Mouse (Mus musculus) liver, embryonic 15.5 days (tissue): ENCODE data around the gene Kcnq5. TPM values are rescaled to one million over a fixed set of nuclear protein-coding genes. Genes with fewer than 3 reads are reported as not detected.

Experiments
- ATAC-seq: fragments of 200-750 bp; cut with Nextera tagmentation; 2 replicates; pipeline ENCODE4 v1.8.0; 2017; ENCODE audit warnings: moderate number of reproducible peaks, mild to moderate bottlenecking, moderate library complexity; ENCODE audit not compliant: insufficient read depth
- H3K27ac ChIP-seq: fragments of 300-500 bp; sonication (generic); replicated peaks from 2 replicates; pipeline ENCODE4 v1.5.1; 2015; ENCODE audit warnings: mild to moderate bottlenecking, inconsistent platforms
- H3K27me3 ChIP-seq: fragments of 300-500 bp; sonication (generic); 2 replicates; pipeline ENCODE4 v1.6.1; 2015; ENCODE audit warnings: mild to moderate bottlenecking, inconsistent platforms
- H3K36me3 ChIP-seq: fragments of 300-500 bp; sonication (generic); replicated peaks from 2 replicates; pipeline ENCODE4 v1.6.1; 2015; ENCODE audit warnings: moderate library complexity, mild to moderate bottlenecking, inconsistent platforms
- H3K4me1 ChIP-seq: fragments of 300-500 bp; sonication (generic); replicated peaks from 2 replicates; pipeline ENCODE4 v1.6.1; 2015; ENCODE audit warnings: inconsistent platforms
- H3K4me2 ChIP-seq: fragments of 300-500 bp; sonication (generic); 2 replicates; pipeline ENCODE4 v1.6.1; 2015; ENCODE audit warnings: moderate library complexity, mild to moderate bottlenecking, inconsistent platforms
- H3K4me3 ChIP-seq: fragments of 300-500 bp; sonication (generic); replicated peaks from 2 replicates; pipeline ENCODE4 v1.5.1; 2015; ENCODE audit warnings: mild to moderate bottlenecking, inconsistent platforms
- H3K9ac ChIP-seq: fragments of 300-500 bp; sonication (generic); 2 replicates; pipeline ENCODE4 v1.6.1; 2015; ENCODE audit warnings: moderate library complexity, mild to moderate bottlenecking, inconsistent platforms
- H3K9me3 ChIP-seq: fragments of 300-500 bp; sonication (generic); replicated peaks from 2 replicates; pipeline ENCODE4 v1.6.1; 2016; ENCODE audit warnings: inconsistent platforms
- WGBS: fragments of 180-500 bp; shearing (Covaris S2); methylation state at CpG from one replicate; pipeline ENCODE4 v1.1.7; 2015; ENCODE audit warnings: mixed read lengths; ENCODE audit not compliant: insufficient replicate concordance; 5-methylcytosine and 5-hydroxymethylcytosine counted together
- polyA plus RNA-seq: library from polyadenylated mRNA; unstranded; fragments of >200 nt; fragmentation: Nextera tagmentation; extraction: Ambion mirVana; gene quantifications from 2 replicates; pipeline ENCODE4 v1.2.1, GENCODE M21; 2015

Gene Kcnq5
- polyA plus RNA-seq, 1 experiment from 2014 or later: 0.10 TPM

DNA sequence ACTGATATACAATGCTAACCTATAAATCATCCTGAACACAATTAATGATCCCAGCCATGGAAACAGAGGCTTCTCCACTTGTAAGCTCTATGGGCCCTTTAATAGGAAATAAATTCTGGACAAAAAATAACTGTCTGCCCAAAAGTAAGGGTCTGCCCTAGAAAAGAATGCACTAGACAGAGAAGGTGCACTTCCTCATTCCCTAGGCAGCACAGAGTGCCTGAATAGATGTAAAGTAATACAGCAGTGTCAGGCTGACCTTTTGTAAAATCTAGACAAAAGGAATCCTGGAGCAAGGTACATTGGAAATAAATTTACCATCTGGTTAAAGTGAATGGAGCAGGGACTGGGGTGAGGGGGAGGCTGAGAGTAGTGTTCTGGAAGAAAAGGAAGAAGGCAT lies 417.8 kb downstream of the Kcnq5 start:
- H3K9me3 ChIP-seq: no peaks in the 10 kb centered on the region
- ATAC-seq: no peak

GRCm38 (mm10) chr1:21539486-21539885 lies 422.3 kb downstream of the Kcnq5 start:
- Histone ChIP-seq H3K4me1 (no peaks in the 10 kb centered on the region), H3K27me3 (no peaks in the 10 kb centered on the region), H3K9ac (no peak overlapping the region), H3K27ac (no peak overlapping the region), H3K4me3 (no peak overlapping the region), H3K9me3 (no peaks in the 10 kb centered on the region), H3K36me3 (no peaks in the 10 kb centered on the region), H3K4me2 (no peak overlapping the region)
- WGBS: 52% methylated on average over 2 of the region's 2 CpGs
- no peak for ATAC-seq

More for the DNA sequence above, 417.8 kb downstream of the Kcnq5 start:
- H3K9ac ChIP-seq: no peak overlapping the region
- H3K4me3 ChIP-seq: no peak overlapping the region
- no peak overlapping the region for H3K27ac ChIP-seq
- no peaks in the 10 kb centered on the region for H3K36me3 ChIP-seq
- no peaks in the 10 kb centered on the region for H3K27me3 ChIP-seq
- no peaks in the 10 kb centered on the region for H3K4me1 ChIP-seq
- no peak overlapping the region for H3K4me2 ChIP-seq

DNA sequence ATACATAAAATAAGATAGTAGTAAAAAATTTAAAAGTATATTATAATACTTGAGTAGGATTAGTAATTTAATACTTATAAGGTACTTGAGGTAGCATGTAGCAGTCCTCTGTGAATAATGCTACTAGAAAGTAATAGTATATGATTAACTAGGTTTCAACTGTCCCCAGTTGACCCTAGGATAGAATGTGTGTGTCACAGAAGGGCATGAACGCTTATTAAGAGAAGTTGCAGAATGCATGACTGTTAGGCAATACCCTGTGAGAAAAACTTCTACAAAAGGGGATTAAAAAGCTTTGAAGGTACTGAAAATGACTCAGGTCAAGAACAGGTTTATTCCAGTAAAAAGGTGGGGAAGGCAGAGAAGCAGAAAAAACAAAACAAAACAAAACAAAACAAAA lies 430.9 kb downstream of the Kcnq5 start:
- Histone ChIP-seq H3K36me3 (no peaks in the 10 kb centered on the region), H3K4me1 (no peaks in the 10 kb centered on the region), H3K9me3 (no peaks in the 10 kb centered on the region), H3K4me2 (no peak overlapping the region), H3K4me3 (no peak overlapping the region), H3K27me3 (no peaks in the 10 kb centered on the region), H3K9ac (no peak overlapping the region), H3K27ac (no peak overlapping the region)
- no peak for ATAC-seq
- WGBS: 25% methylated on average over 1 of the region's 1 CpGs

GRCm38 (mm10) chr1:21521995-21522394 lies 439.7 kb downstream of the Kcnq5 start:
- Histone ChIP-seq H3K4me2 (no peak overlapping the region), H3K4me3 (no peak overlapping the region), H3K9me3 (no peaks in the 10 kb centered on the region), H3K9ac (no peak overlapping the region), H3K4me1 (no peaks in the 10 kb centered on the region), H3K27ac (no peak overlapping the region), H3K36me3 (no peaks in the 10 kb centered on the region), H3K27me3 (no peaks in the 10 kb centered on the region)
- no peak for ATAC-seq
- 60% methylated on average over 10 of the region's 10 CpGs for WGBS

DNA sequence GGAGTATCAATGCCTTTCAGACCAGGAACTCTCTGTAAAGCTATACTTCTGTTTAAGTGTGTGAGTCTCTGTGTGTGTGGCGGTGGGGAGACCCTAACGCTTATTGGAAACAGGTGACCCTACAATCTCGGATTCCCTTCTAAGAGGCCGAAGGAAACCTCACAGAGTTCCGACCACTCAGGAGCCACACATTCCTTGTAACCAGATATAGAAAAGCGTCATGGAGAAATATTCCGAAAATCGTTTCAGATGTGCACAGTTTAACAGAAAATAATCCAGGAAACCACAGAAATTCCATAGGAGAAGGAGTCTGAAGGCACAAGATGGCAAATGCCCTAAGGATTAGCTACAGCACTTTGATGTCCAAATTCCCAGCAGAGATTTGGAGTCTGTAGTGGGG lies 440.3 kb downstream of the Kcnq5 start:
- Histone ChIP-seq H3K4me3 (no peak overlapping the region), H3K36me3 (no peaks in the 10 kb centered on the region), H3K27ac (no peak overlapping the region), H3K9me3 (no peaks in the 10 kb centered on the region), H3K9ac (no peak overlapping the region), H3K4me2 (no peak overlapping the region), H3K27me3 (no peaks in the 10 kb centered on the region), H3K4me1 (no peaks in the 10 kb centered on the region)
- ATAC-seq: no peak
- WGBS: 68% methylated on average over 8 of the region's 8 CpGs

- WGBS: 59% methylated on average over 10 of the region's 10 CpGs
- no peaks in the 10 kb centered on the region for H3K4me1 ChIP-seq
Observed at GRCm38 (mm10) chr1:21520116-21520645, 441.6 kb downstream of the Kcnq5 start.

DNA sequence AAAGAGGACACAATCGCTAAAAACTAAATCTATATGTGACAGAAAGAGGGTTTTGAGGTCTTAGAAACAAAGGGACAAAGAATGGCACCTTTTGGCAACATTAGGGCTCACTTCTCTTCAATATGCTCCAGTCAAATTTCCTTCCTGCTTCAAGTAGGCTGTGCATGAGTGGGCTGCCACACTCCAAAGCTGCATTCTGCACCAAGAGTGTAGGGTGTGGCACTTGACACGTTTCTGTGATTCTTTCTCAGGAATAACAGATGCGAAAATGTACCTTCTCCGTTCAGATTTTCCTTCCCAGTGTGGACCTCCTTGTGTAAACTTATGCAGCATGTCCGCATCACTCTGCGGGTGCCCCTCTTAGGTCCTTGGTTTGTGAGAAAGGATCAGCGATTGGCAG lies 455.1 kb downstream of the Kcnq5 start:
- 61% methylated on average over 7 of the region's 7 CpGs for WGBS
- Histone ChIP-seq H3K27me3 (no peaks in the 10 kb centered on the region), H3K4me2 (no peak overlapping the region), H3K4me1 (no peaks in the 10 kb centered on the region), H3K4me3 (no peak overlapping the region), H3K27ac (no peak overlapping the region), H3K9ac (no peak overlapping the region), H3K36me3 (no peaks in the 10 kb centered on the region), H3K9me3 (no peaks in the 10 kb centered on the region)
- no peak for ATAC-seq

More at GRCm38 (mm10) chr1:21520116-21520645, 441.6 kb downstream of the Kcnq5 start:
- Histone ChIP-seq H3K4me2 (no peak overlapping the region), H3K36me3 (no peaks in the 10 kb centered on the region), H3K27me3 (no peaks in the 10 kb centered on the region), H3K4me3 (no peak overlapping the region), H3K27ac (no peak overlapping the region), H3K9ac (no peak overlapping the region), H3K9me3 (no peaks in the 10 kb centered on the region)
- ATAC-seq: no peak

DNA sequence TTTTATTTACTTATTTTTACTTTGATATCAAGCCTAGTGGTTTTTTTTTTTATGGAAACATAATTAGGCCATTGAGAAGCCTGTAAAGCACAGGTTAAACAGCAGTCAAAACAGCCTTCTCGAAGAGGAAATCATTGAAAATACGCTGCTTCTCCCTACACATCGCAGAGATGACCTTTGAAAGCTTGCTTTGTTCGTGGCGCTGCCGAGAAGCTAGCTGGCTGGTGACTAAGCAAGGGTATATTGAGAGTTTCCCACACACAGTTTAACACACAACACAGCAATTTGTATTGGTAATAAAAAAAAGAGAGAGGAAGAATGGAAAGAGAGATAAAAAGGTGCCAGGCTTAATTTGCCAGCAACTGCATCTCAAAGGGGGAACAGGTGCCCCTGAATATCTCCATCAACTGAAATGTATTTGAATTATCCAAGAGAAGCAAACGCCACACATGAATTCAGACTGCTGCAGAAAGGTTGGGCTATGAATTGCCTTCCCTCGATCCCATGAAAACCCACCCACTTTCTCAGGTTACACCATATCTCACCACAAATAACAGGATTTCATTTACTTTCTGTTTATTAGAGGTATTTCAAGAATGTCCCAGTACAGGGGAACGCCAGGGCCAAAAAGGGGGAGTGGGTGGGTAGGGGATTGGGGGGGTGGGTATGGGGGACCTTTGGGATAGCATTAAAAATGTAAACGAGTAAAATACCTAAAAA lies 461.8 kb downstream of the Kcnq5 start:
- WGBS: 47% methylated on average over 10 of the region's 10 CpGs
- no peaks in the 10 kb centered on the region for H3K9me3 ChIP-seq
- no peak overlapping the region for H3K9ac ChIP-seq
- no peaks in the 10 kb centered on the region for H3K4me1 ChIP-seq
- no peak overlapping the region for H3K27ac ChIP-seq
- H3K36me3 ChIP-seq: no peaks in the 10 kb centered on the region
- H3K4me3 ChIP-seq: no peak overlapping the region
- ATAC-seq: no peak
- no peaks in the 10 kb centered on the region for H3K27me3 ChIP-seq
- no peak overlapping the region for H3K4me2 ChIP-seq

- 69% methylated on average over 3 of the region's 3 CpGs for WGBS
- ATAC-seq: no peak
- no peaks in the 10 kb centered on the region for H3K36me3 ChIP-seq
Observed at GRCm38 (mm10) chr1:21496307-21496706, 465.4 kb downstream of the Kcnq5 start.

DNA sequence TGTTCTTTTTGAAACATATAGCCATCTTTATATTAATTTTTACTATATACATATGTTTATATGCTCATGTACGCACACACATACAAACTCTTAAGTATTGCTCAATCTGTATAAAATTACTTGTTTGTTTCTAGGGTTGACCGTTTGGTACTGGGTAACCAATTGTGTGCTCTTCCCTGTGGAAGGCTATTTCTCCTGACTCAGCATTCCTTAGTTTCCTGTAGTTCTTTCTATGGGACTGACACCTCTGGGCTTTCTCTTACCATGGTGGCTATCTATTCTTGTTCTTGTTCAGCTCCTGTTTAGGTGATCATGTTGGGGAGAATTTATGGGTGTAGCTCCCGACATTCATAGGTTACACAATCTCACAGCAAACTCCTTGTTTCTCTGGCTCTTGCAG lies 473.1 kb downstream of the Kcnq5 start:
- no peak overlapping the region for H3K27ac ChIP-seq
- no peak overlapping the region for H3K4me2 ChIP-seq
- H3K4me3 ChIP-seq: no peak overlapping the region
- no peak for ATAC-seq
- WGBS: 61% methylated on average over 3 of the region's 3 CpGs
- no peaks in the 10 kb centered on the region for H3K9me3 ChIP-seq
- no peaks in the 10 kb centered on the region for H3K27me3 ChIP-seq
- no peaks in the 10 kb centered on the region for H3K36me3 ChIP-seq
- no peak overlapping the region for H3K9ac ChIP-seq
- no peaks in the 10 kb centered on the region for H3K4me1 ChIP-seq

More at GRCm38 (mm10) chr1:21496307-21496706, 465.4 kb downstream of the Kcnq5 start:
- no peaks in the 10 kb centered on the region for H3K9me3 ChIP-seq
- no peak overlapping the region for H3K9ac ChIP-seq
- H3K4me1 ChIP-seq: no peaks in the 10 kb centered on the region
- H3K4me3 ChIP-seq: no peak overlapping the region
- H3K27me3 ChIP-seq: no peaks in the 10 kb centered on the region
- H3K27ac ChIP-seq: no peak overlapping the region
- no peak overlapping the region for H3K4me2 ChIP-seq

GRCm38 (mm10) chr1:21486266-21486665 lies 475.5 kb downstream of the Kcnq5 start:
- no peaks in the 10 kb centered on the region for H3K27me3 ChIP-seq
- no peak for ATAC-seq
- H3K9ac ChIP-seq: no peak overlapping the region
- no peaks in the 10 kb centered on the region for H3K36me3 ChIP-seq
- 49% methylated on average over 5 of the region's 5 CpGs for WGBS
- H3K9me3 ChIP-seq: no peaks in the 10 kb centered on the region
- H3K4me1 ChIP-seq: no peaks in the 10 kb centered on the region
- no peak overlapping the region for H3K27ac ChIP-seq
- H3K4me3 ChIP-seq: no peak overlapping the region
- no peak overlapping the region for H3K4me2 ChIP-seq

DNA sequence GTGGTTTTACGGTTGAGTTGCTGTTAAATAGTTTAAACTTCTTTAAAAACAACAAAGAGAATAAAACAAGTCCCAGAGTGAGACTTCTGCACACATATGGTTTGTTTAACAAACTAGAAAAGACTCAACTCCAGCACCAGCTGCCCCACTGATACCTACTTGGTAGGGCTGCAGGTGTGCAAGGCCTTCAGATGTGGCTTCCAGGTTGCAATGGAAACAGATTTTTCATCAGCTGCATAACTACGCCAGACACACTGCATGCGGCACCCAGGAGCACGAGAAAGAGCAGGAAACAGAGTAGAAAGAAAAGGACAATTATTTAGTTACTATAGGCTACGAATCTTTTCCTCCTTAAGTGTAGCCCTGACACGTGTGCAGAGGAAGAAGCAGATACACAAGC lies 492.4 kb downstream of the Kcnq5 start:
- no peaks in the 10 kb centered on the region for H3K4me1 ChIP-seq
- H3K27me3 ChIP-seq: no peaks in the 10 kb centered on the region
- H3K9me3 ChIP-seq: no peaks in the 10 kb centered on the region
- H3K4me3 ChIP-seq: no peak overlapping the region
- WGBS: 66% methylated on average over 6 of the region's 6 CpGs
- H3K36me3 ChIP-seq: no peaks in the 10 kb centered on the region
- no peak for ATAC-seq
- no peak overlapping the region for H3K4me2 ChIP-seq
- no peak overlapping the region for H3K27ac ChIP-seq
- no peak overlapping the region for H3K9ac ChIP-seq
